Mouse (Mus musculus) liver, embryonic 11.5 days (tissue): ENCODE results near the gene Siglece. TPM values are rescaled to one million over a fixed set of nuclear protein-coding genes. Genes with fewer than 3 reads are reported as not detected.
"Not testable (repeated sequence)": the region's sequence is repeated elsewhere in the genome, so short reads cannot be mapped to it uniquely, and the experiment has no call there.

Experiments
- ATAC-seq: fragments of 200-750 bp; cut with Nextera tagmentation; replicated peaks from 2 replicates; pipeline ENCODE4 v1.8.0; 2017; ENCODE audit warnings: moderate number of reproducible peaks, mild to moderate bottlenecking, moderate TSS enrichment, moderate library complexity; ENCODE audit not compliant: low FRiP score
- DNase-seq: peaks from one replicate; pipeline ENCODE4 v3.0.0-alpha.2; 2017; ENCODE audit warnings: low spot score
- H3K27ac ChIP-seq: fragments of 300-500 bp; sonication (generic); 2 replicates; pipeline ENCODE4 v1.5.1; 2014; ENCODE audit warnings: mild to moderate bottlenecking, low read depth, low read length, control low read depth
- H3K27me3 ChIP-seq: fragments of 300-500 bp; sonication (generic); replicated peaks from 2 replicates; pipeline ENCODE4 v1.6.1; 2014; ENCODE audit warnings: low read length, mixed read lengths; ENCODE audit not compliant: control insufficient read depth, insufficient read depth
- H3K36me3 ChIP-seq: fragments of 300-500 bp; sonication (generic); 2 replicates; pipeline ENCODE4 v1.6.1; 2014; ENCODE audit warnings: mild to moderate bottlenecking, low read length, moderate library complexity, mixed read lengths; ENCODE audit not compliant: control insufficient read depth, insufficient read depth
- H3K4me1 ChIP-seq: fragments of 300-500 bp; sonication (generic); replicated peaks from 2 replicates; pipeline ENCODE4 v1.6.1; 2014; ENCODE audit warnings: low read length, mixed read lengths; ENCODE audit not compliant: control insufficient read depth, insufficient read depth
- H3K4me2 ChIP-seq: fragments of 300-500 bp; sonication (generic); 2 replicates; pipeline ENCODE4 v1.6.1; 2014; ENCODE audit warnings: mild to moderate bottlenecking, control low read depth, moderate library complexity
- H3K4me3 ChIP-seq: fragments of 300-500 bp; sonication (generic); 2 replicates; pipeline ENCODE4 v1.5.1; 2014; ENCODE audit warnings: low read depth, low read length, control low read depth
- H3K9ac ChIP-seq: fragments of 300-500 bp; sonication (generic); 2 replicates; pipeline ENCODE4 v1.6.1; 2014; ENCODE audit warnings: low read depth, low read length, control low read depth
- H3K9me3 ChIP-seq: fragments of 300-500 bp; sonication (generic); 2 replicates; pipeline ENCODE4 v1.6.1; 2016; ENCODE audit warnings: low read length, inconsistent platforms, mixed read lengths; ENCODE audit not compliant: control insufficient read depth
- WGBS: fragments of 180-500 bp; shearing (Covaris S2); extraction: QIAGEN DNeasy Blood & Tissue Kit; methylation state at CpG from one replicate; pipeline ENCODE4 v1.1.7; 2014; 5-methylcytosine and 5-hydroxymethylcytosine counted together
- polyA plus RNA-seq: library from polyadenylated mRNA; unstranded; fragments of >200 nt; fragmentation: Nextera tagmentation; extraction: Ambion mirVana; gene quantifications from 2 replicates; pipeline ENCODE4 v1.2.1, GENCODE M21; 2014

The Siglece gene
- 0.79 and 0.90 TPM in 2 replicates for polyA plus RNA-seq

GRCm38 (mm10) chr7:43660002-43660401 lies at the start of gene Siglece:
TSS of gene Siglece (minus strand) at chr7:43660161.
- no peaks in the 10 kb centered on the region for H3K4me1 ChIP-seq
- no peak within 1 kb of the TSS for H3K4me2 ChIP-seq
- no peak for ATAC-seq
- 36% methylated on average over 1 of the region's 1 CpGs for WGBS
- H3K4me3 ChIP-seq: no peak within 1 kb of the TSS
- no peak for DNase-seq
- no peak within 1 kb of the TSS for H3K9ac ChIP-seq
- no peaks in the 10 kb centered on the region for H3K27me3 ChIP-seq
- no peaks in the 10 kb centered on the region for H3K9me3 ChIP-seq
- no peaks in the 10 kb centered on the region for H3K36me3 ChIP-seq
- no peak within 1 kb of the TSS for H3K27ac ChIP-seq

- Histone ChIP-seq H3K4me2 (no peak within 1 kb of the TSS), H3K9ac (no peak within 1 kb of the TSS), H3K4me3 (no peak within 1 kb of the TSS), H3K27ac (no peak within 1 kb of the TSS), H3K36me3 (no peaks in the 10 kb centered on the region), H3K9me3 (no peaks in the 10 kb centered on the region), H3K27me3 (no peaks in the 10 kb centered on the region), H3K4me1 (no peaks in the 10 kb centered on the region)
- ATAC-seq (no peak), DNase-seq (no peak)
Observed at GRCm38 (mm10) chr7:43690118-43690517, 30.2 kb upstream of the Siglece start, which contains the start of gene Klk14. TSS of gene Klk14 (plus strand) at chr7:43690418.

GRCm38 (mm10) chr7:43685088-43685487 lies 25.1 kb upstream of the Siglece start:
- WGBS: 46% methylated on average over 7 of the region's 7 CpGs
- H3K9ac ChIP-seq: no peak overlapping the region
- no peak overlapping the region for H3K4me3 ChIP-seq
- no peak overlapping the region for H3K4me2 ChIP-seq
- DNase-seq: no peak
- no peaks in the 10 kb centered on the region for H3K9me3 ChIP-seq
- H3K4me1 ChIP-seq: no peaks in the 10 kb centered on the region
- no peak overlapping the region for H3K27ac ChIP-seq
- no peaks in the 10 kb centered on the region for H3K27me3 ChIP-seq
- no peak for ATAC-seq
- H3K36me3 ChIP-seq: no peaks in the 10 kb centered on the region

- not testable (repeated sequence) for H3K27me3 ChIP-seq, H3K9ac ChIP-seq, ATAC-seq
Observed at GRCm38 (mm10) chr7:43682511-43682910, 22.6 kb upstream of the Siglece start.

GRCm38 (mm10) chr7:43680960-43681359 lies 21.0 kb upstream of the Siglece start:
- no peak overlapping the region for H3K9ac ChIP-seq
- DNase-seq: peak; percentile 54
- no peak overlapping the region for H3K4me3 ChIP-seq
- 20% methylated on average over 5 of the region's 5 CpGs for WGBS
- no peaks in the 10 kb centered on the region for H3K4me1 ChIP-seq
- no peaks in the 10 kb centered on the region for H3K9me3 ChIP-seq
- H3K4me2 ChIP-seq: no peak overlapping the region
- no peak overlapping the region for H3K27ac ChIP-seq
- no peaks in the 10 kb centered on the region for H3K27me3 ChIP-seq
- 0 out of 2 replicates have a peak, but pooled peaks have one; percentile 40 for ATAC-seq
- peaks cover 20% of the 10 kb centered on the region for H3K36me3 ChIP-seq

More at GRCm38 (mm10) chr7:43682511-43682910, 22.6 kb upstream of the Siglece start:
- H3K4me1 ChIP-seq, H3K27ac ChIP-seq, H3K36me3 ChIP-seq, H3K4me3 ChIP-seq, H3K4me2 ChIP-seq, DNase-seq, H3K9me3 ChIP-seq: not testable (repeated sequence)
- 21% methylated on average over 1 of the region's 1 CpGs for WGBS

GRCm38 (mm10) chr7:43678517-43678916 lies 18.6 kb upstream of the Siglece start:
- no peak overlapping the region for H3K9ac ChIP-seq
- H3K4me3 ChIP-seq: no peak overlapping the region
- H3K4me1 ChIP-seq: no peaks in the 10 kb centered on the region
- no peaks in the 10 kb centered on the region for H3K27me3 ChIP-seq
- H3K27ac ChIP-seq: no peak overlapping the region
- H3K9me3 ChIP-seq: no peaks in the 10 kb centered on the region
- DNase-seq (no peak), ATAC-seq (no peak)
- H3K36me3 ChIP-seq: peaks cover 34% of the 10 kb centered on the region
- H3K4me2 ChIP-seq: no peak overlapping the region

- ATAC-seq: no peak
Observed at GRCm38 (mm10) chr7:43675091-43675490, 15.1 kb upstream of the Siglece start.

GRCm38 (mm10) chr7:43672581-43673260 lies 12.8 kb upstream of the Siglece start:
- ATAC-seq: no peak
- H3K9me3 ChIP-seq: no peaks in the 10 kb centered on the region
- H3K9ac ChIP-seq: peak overlapping the region; percentile 87
- peak overlapping the region; percentile 80 for H3K4me3 ChIP-seq
- DNase-seq: no peak
- peak overlapping the region; percentile 73 for H3K4me2 ChIP-seq
- 20% methylated on average over 10 of the region's 10 CpGs for WGBS
- H3K36me3 ChIP-seq: peaks cover 30% of the 10 kb centered on the region
- H3K27me3 ChIP-seq: no peaks in the 10 kb centered on the region
- H3K27ac ChIP-seq: no peak overlapping the region
- peaks cover 9% of the 10 kb centered on the region for H3K4me1 ChIP-seq

More at GRCm38 (mm10) chr7:43675091-43675490, 15.1 kb upstream of the Siglece start:
- Histone ChIP-seq H3K27me3 (no peaks in the 10 kb centered on the region), H3K4me2 (no peak overlapping the region), H3K36me3 (peaks cover 34% of the 10 kb centered on the region), H3K9ac (no peak overlapping the region), H3K4me3 (no peak overlapping the region), H3K9me3 (no peaks in the 10 kb centered on the region), H3K27ac (no peak overlapping the region), H3K4me1 (peaks cover 9% of the 10 kb centered on the region)
- DNase-seq: no peak
- WGBS: 93% methylated on average over 32 of the region's 32 CpGs
